15 mouse cellular contexts compared by ENCODE assay signal in genomic region chr6:62066363-62067023, GRCm38 (mm10).
DNase-seq lines count a peak whose midpoint lies in the region; ATAC-seq lines count a peak whose summit lies in the region.
"Had no signal": no experiment of that assay in that cellular context is flagged by ENCODE, and none has a peak within 500 bp of the region (broad histone marks: within the 10 kb centered on the region; RNA-seq: fewer than 3 reads in every experiment).

No protein-coding gene starts in this region.

- H3K4me1 ChIP-seq in hindbrain, embryonic 11.5 days (replicated peaks; ENCODE audit: control insufficient read depth, insufficient read depth, low read length), result no peaks in the 10 kb centered on the region
- no peaks in the 10 kb centered on the region for H3K4me1 ChIP-seq in hindbrain, embryonic 10.5 days (replicated peaks)
- H3K4me1 ChIP-seq in forebrain, embryonic 12.5 days, result no peaks in the 10 kb centered on the region
- H3K4me1 ChIP-seq in hindbrain, embryonic 16.5 days (ENCODE audit: control insufficient read depth, insufficient read depth, low read depth, low read length), result no peaks in the 10 kb centered on the region
- H3K4me1 ChIP-seq: limb, embryonic 10.5 days had no signal

- H3K4me3 ChIP-seq in hindbrain, embryonic 11.5 days (ENCODE audit: low read depth, low read length), result no peak overlapping the region
- H3K4me3 ChIP-seq in hindbrain, embryonic 10.5 days, result no peak overlapping the region
- no peak overlapping the region for H3K4me3 ChIP-seq in forebrain, embryonic 12.5 days (replicated peaks)
- no peak overlapping the region for H3K4me3 ChIP-seq in hindbrain, embryonic 16.5 days (ENCODE audit: low read length)
- H3K4me3 ChIP-seq: erythroblast, embryonic 14.5 days; gastrocnemius, adult 2 months; limb, embryonic 10.5 days had no signal

- no peak for DNase-seq in hindbrain, embryonic 11.5 days (ENCODE audit: low spot score)
- no peak for DNase-seq in hindbrain, embryonic 10.5 days (ENCODE audit: low spot score)
- peak; percentile 79 for DNase-seq in retina, embryonic 14.5 days (ENCODE audit: low spot score)
- no peak for DNase-seq in layer of hippocampus, adult 9-10 months (ENCODE audit: low spot score)
- DNase-seq in spleen, adult 12 weeks (ENCODE audit: low spot score), result no peak
- DNase-seq: adrenal gland, postnatal 14 days; gastrocnemius, adult 2 months; kidney, postnatal 25 days; layer of hippocampus, postnatal 36 days had no signal

- H3K4me2 ChIP-seq in hindbrain, embryonic 11.5 days (replicated peaks; ENCODE audit: low read depth, low read length), result no peak overlapping the region
- H3K4me2 ChIP-seq in forebrain, embryonic 12.5 days, result no peak overlapping the region
- H3K4me2 ChIP-seq in hindbrain, embryonic 16.5 days (ENCODE audit: low read length), result no peak overlapping the region

- H3K9ac ChIP-seq in hindbrain, embryonic 11.5 days (ENCODE audit: low read depth, low read length), result no peak overlapping the region
- H3K9ac ChIP-seq in forebrain, embryonic 12.5 days, result no peak overlapping the region
- no peak overlapping the region for H3K9ac ChIP-seq in hindbrain, embryonic 16.5 days (ENCODE audit: low read depth, low read length)
- H3K9ac ChIP-seq: liver, embryonic 14.5 days had no signal

- 58% methylated on average over 6 of the region's 6 CpGs for WGBS in hindbrain, embryonic 11.5 days
- WGBS in hindbrain, embryonic 10.5 days, result 71% methylated on average over 6 of the region's 6 CpGs
- WGBS in forebrain, embryonic 12.5 days, result 51% methylated on average over 6 of the region's 6 CpGs
- 55% methylated on average over 6 of the region's 6 CpGs for WGBS in hindbrain, embryonic 16.5 days

- H3K27me3 ChIP-seq in hindbrain, embryonic 11.5 days (ENCODE audit: control insufficient read depth, insufficient read depth, low read length), result no peaks in the 10 kb centered on the region
- H3K27me3 ChIP-seq in hindbrain, embryonic 10.5 days (ENCODE audit: insufficient read depth, poor library complexity, severe bottlenecking), result no peaks in the 10 kb centered on the region
- H3K27me3 ChIP-seq in forebrain, embryonic 12.5 days, result no peaks in the 10 kb centered on the region
- no peaks in the 10 kb centered on the region for H3K27me3 ChIP-seq in hindbrain, embryonic 16.5 days (replicated peaks; ENCODE audit: control insufficient read depth, insufficient read depth, low read length)

- no peak overlapping the region for H3K27ac ChIP-seq in hindbrain, embryonic 11.5 days (ENCODE audit: low read depth, low read length)
- no peak overlapping the region for H3K27ac ChIP-seq in hindbrain, embryonic 10.5 days
- H3K27ac ChIP-seq in forebrain, embryonic 12.5 days, result no peak overlapping the region
- no peak overlapping the region for H3K27ac ChIP-seq in hindbrain, embryonic 16.5 days (ENCODE audit: low read depth, low read length)
- H3K27ac ChIP-seq: gastrocnemius, adult 2 months; limb, embryonic 10.5 days; liver, embryonic 14.5 days had no signal

- no peaks in the 10 kb centered on the region for H3K9me3 ChIP-seq in hindbrain, embryonic 11.5 days (ENCODE audit: control insufficient read depth, low read length)
- no peaks in the 10 kb centered on the region for H3K9me3 ChIP-seq in hindbrain, embryonic 10.5 days
- no peaks in the 10 kb centered on the region for H3K9me3 ChIP-seq in forebrain, embryonic 12.5 days
- H3K9me3 ChIP-seq in hindbrain, embryonic 16.5 days (ENCODE audit: control insufficient read depth, low read length), result no peaks in the 10 kb centered on the region
- H3K9me3 ChIP-seq: limb, embryonic 10.5 days had no signal

- ATAC-seq in hindbrain, embryonic 11.5 days (ENCODE audit: low FRiP score), result peak; percentile 76
- peak; percentile 77; the same call in 1 of the 2 replicates for ATAC-seq in forebrain, embryonic 12.5 days (ENCODE audit: low FRiP score)
- peak; percentile 54; the same call in 1 of the 2 replicates for ATAC-seq in hindbrain, embryonic 16.5 days
- ATAC-seq: intestine, postnatal 0 days had no signal

- no peaks in the 10 kb centered on the region for H3K36me3 ChIP-seq in hindbrain, embryonic 11.5 days (ENCODE audit: control insufficient read depth, insufficient read depth, low read length)
- no peaks in the 10 kb centered on the region for H3K36me3 ChIP-seq in hindbrain, embryonic 10.5 days
- no peaks in the 10 kb centered on the region for H3K36me3 ChIP-seq in forebrain, embryonic 12.5 days (replicated peaks)
- H3K36me3 ChIP-seq in hindbrain, embryonic 16.5 days (ENCODE audit: control insufficient read depth, insufficient read depth, low read length), result no peaks in the 10 kb centered on the region
- H3K36me3 ChIP-seq: limb, embryonic 10.5 days had no signal
